19 mouse cellular contexts compared by ENCODE assay signal in genomic region chr7:128231741-128232140, GRCm38 (mm10). TPM values are rescaled to one million over a fixed set of nuclear protein-coding genes. Genes with fewer than 3 reads are reported as not detected.
DNase-seq lines count a peak whose midpoint lies in the region; ATAC-seq and TF ChIP-seq lines count a peak whose summit lies in the region.
"Had no signal": no experiment of that assay in that cellular context is flagged by ENCODE, and none has a peak within 500 bp of the region (broad histone marks: within the 10 kb centered on the region; RNA-seq: fewer than 3 reads in every experiment).

No protein-coding gene starts in this region.

- TF ChIP-seq CTCF in lung, embryonic 14.5 days (IDR thresholded peaks at IDR 0.05; ENCODE audit: low read depth): no peak

- H3K27me3 ChIP-seq in lung, embryonic 14.5 days (ENCODE audit: insufficient read depth, low read length): no peaks in the 10 kb centered on the region
- H3K27me3 ChIP-seq in myocyte (ENCODE audit: control insufficient read depth, insufficient read depth, insufficient read length): no peaks in the 10 kb centered on the region
- H3K27me3 ChIP-seq in forebrain, embryonic 12.5 days: no peaks in the 10 kb centered on the region
- H3K27me3 ChIP-seq: hindbrain, embryonic 13.5 days had no signal

- no peaks in the 10 kb centered on the region for H3K9me3 ChIP-seq in lung, embryonic 14.5 days (ENCODE audit: low read depth, low read length)
- H3K9me3 ChIP-seq in forebrain, embryonic 12.5 days: no peaks in the 10 kb centered on the region
- H3K9me3 ChIP-seq: heart, embryonic 13.5 days; hindbrain, embryonic 13.5 days had no signal

- no peak overlapping the region for H3K4me3 ChIP-seq in lung, embryonic 14.5 days (ENCODE audit: low read depth, low read length)
- H3K4me3 ChIP-seq in myocyte: no peak overlapping the region
- H3K4me3 ChIP-seq in forebrain, embryonic 12.5 days (replicated peaks): no peak overlapping the region
- H3K4me3 ChIP-seq: heart, embryonic 13.5 days; hindbrain, embryonic 13.5 days had no signal

- no peak for ATAC-seq in lung, embryonic 14.5 days (ENCODE audit: insufficient read depth)
- ATAC-seq in forebrain, embryonic 12.5 days (ENCODE audit: low FRiP score): no peak
- ATAC-seq: forebrain, postnatal 0 days had no signal

- H3K4me2 ChIP-seq in lung, embryonic 14.5 days: no peak overlapping the region
- no peak overlapping the region for H3K4me2 ChIP-seq in myocyte (ENCODE audit: low read depth)
- no peak overlapping the region for H3K4me2 ChIP-seq in forebrain, embryonic 12.5 days
- H3K4me2 ChIP-seq: heart, embryonic 13.5 days; hindbrain, embryonic 13.5 days; midbrain, embryonic 11.5 days had no signal

- 29% methylated on average over 8 of the region's 8 CpGs for WGBS in lung, embryonic 14.5 days
- WGBS in forebrain, embryonic 12.5 days: 45% methylated on average over 8 of the region's 8 CpGs

- no peaks in the 10 kb centered on the region for H3K79me2 ChIP-seq in myocyte (ENCODE audit: control insufficient read depth, insufficient read depth)

- H3ac ChIP-seq in myocyte (ENCODE audit: control insufficient read depth, insufficient read length): no peak overlapping the region

- no peak for TF ChIP-seq POLR2A in myocyte (IDR thresholded peaks at IDR 0.05; ENCODE audit: insufficient read length, low read depth)

- no peaks in the 10 kb centered on the region for H3K36me3 ChIP-seq in lung, embryonic 14.5 days (ENCODE audit: insufficient read depth)
- no peaks in the 10 kb centered on the region for H3K36me3 ChIP-seq in myocyte (ENCODE audit: control insufficient read depth, insufficient read depth)
- 0 out of 2 replicates have a peak, but pooled peaks cover 6% of the 10 kb centered on the region for H3K36me3 ChIP-seq in forebrain, embryonic 12.5 days (replicated peaks)
- H3K36me3 ChIP-seq: hindbrain, embryonic 13.5 days had no signal

- peak; percentile 17 for DNase-seq in adrenal gland, postnatal 14 days
- no peak for DNase-seq in adrenal gland, postnatal 10 days
- DNase-seq in lung, embryonic 14.5 days: peak; percentile 48
- no peak for DNase-seq in lung, postnatal 10 days
- DNase-seq in c-Kit-positive CD71-positive TER-119-negative erythroid progenitor cells, embryonic 14.5 days (ENCODE audit: low read depth): peak; percentile 48
- no peak for DNase-seq in urinary bladder, adult 18-20 months (ENCODE audit: low spot score in 2 of 2)
- DNase-seq: B cell, adult 2 months; cerebellum, postnatal 10 days; forebrain, postnatal 0 days; gastrocnemius, postnatal 14 days; layer of hippocampus, adult 9-11 months; lung, adult 2 months had no signal

- no peak overlapping the region for H3K9ac ChIP-seq in lung, embryonic 14.5 days
- H3K9ac ChIP-seq in forebrain, embryonic 12.5 days: no peak overlapping the region
- H3K9ac ChIP-seq: forebrain, postnatal 0 days; heart, embryonic 13.5 days; hindbrain, embryonic 13.5 days had no signal

- H3K4me1 ChIP-seq in lung, embryonic 14.5 days (ENCODE audit: insufficient read depth): no peaks in the 10 kb centered on the region
- peaks cover 4% of the 10 kb centered on the region for H3K4me1 ChIP-seq in forebrain, embryonic 12.5 days

- H3K27ac ChIP-seq in lung, embryonic 14.5 days (ENCODE audit: low read depth): no peak overlapping the region
- no peak overlapping the region for H3K27ac ChIP-seq in forebrain, embryonic 12.5 days
- H3K27ac ChIP-seq: heart, embryonic 13.5 days; hindbrain, embryonic 13.5 days had no signal

TF ChIP-seq in myocyte, 11 proteins besides CTCF, POLR2A, EP300 and RAD21:
- TF ChIP-seq POLR2AphosphoS2 (IDR thresholded peaks at IDR 0.05; ENCODE audit: insufficient read length, low read depth): peak; percentile 31
- no peak for TF ChIP-seq USF1 (IDR thresholded peaks at IDR 0.05; ENCODE audit: low read depth)
- peak; percentile 97 for TF ChIP-seq REST (IDR thresholded peaks at IDR 0.05; ENCODE audit: insufficient read depth, insufficient read length)

RNA-seq across cellular contexts. Expression of gene Armc5, which starts 5.4 kb away (rescaled TPM):
- total RNA-seq in adrenal gland, postnatal 14 days (2021): 16.2 and 18.7 TPM in 2 replicates
- total RNA-seq in adrenal gland, postnatal 10 days (2021): 10 to 100 TPM; 17.0 to 18.8 TPM
- polyA plus RNA-seq in lung, embryonic 14.5 days (2014; fragmentation: Nextera tagmentation; extraction: Ambion mirVana): 19.2 and 22.0 TPM in 2 replicates
- 16.7 TPM for polyA plus RNA-seq in myocyte (2012; fragmentation: generic; extraction: Trizol)
- polyA plus RNA-seq in forebrain, embryonic 12.5 days (2016; fragmentation: Nextera tagmentation; extraction: Ambion mirVana): 14.0 and 15.4 TPM in 2 replicates

RNA-seq across cellular contexts. Expression of gene 9130023H24Rik, which starts 6.1 kb away (rescaled TPM):
- total RNA-seq in adrenal gland, postnatal 14 days (2021): 6.9 and 7.2 TPM in 2 replicates
- total RNA-seq in adrenal gland, postnatal 10 days (2021): 1 to 10 TPM; 6.5 to 6.6 TPM
- polyA plus RNA-seq in lung, embryonic 14.5 days (2014; fragmentation: Nextera tagmentation; extraction: Ambion mirVana): 8.2 and 10.5 TPM in 2 replicates
- polyA plus RNA-seq in myocyte (2012; fragmentation: generic; extraction: Trizol): 3.3 TPM
- 11.7 and 12.0 TPM in 2 replicates for polyA plus RNA-seq in forebrain, embryonic 12.5 days (2016; fragmentation: Nextera tagmentation; extraction: Ambion mirVana)

RNA-seq across cellular contexts. Expression of gene Tgfb1i1, which starts 14.9 kb away (rescaled TPM):
- 30.0 and 32.3 TPM in 2 replicates for total RNA-seq in adrenal gland, postnatal 14 days (2021)
- total RNA-seq in adrenal gland, postnatal 10 days (2021): 10 to 100 TPM; 28.6 to 32.5 TPM
- polyA plus RNA-seq in lung, embryonic 14.5 days (2014; fragmentation: Nextera tagmentation; extraction: Ambion mirVana): 141 and 150 TPM in 2 replicates
- polyA plus RNA-seq in myocyte (2012; fragmentation: generic; extraction: Trizol): 58.1 TPM
- polyA plus RNA-seq in forebrain, embryonic 12.5 days (2016; fragmentation: Nextera tagmentation; extraction: Ambion mirVana): 24.0 and 27.7 TPM in 2 replicates

RNA-seq across cellular contexts. Expression of gene Cox6a2, which starts 25.6 kb away (rescaled TPM):
- total RNA-seq in adrenal gland, postnatal 14 days (2021): not detected in 2 replicates
- total RNA-seq in adrenal gland, postnatal 10 days (2021): 100 to 1,000 TPM in 1 of 2 experiments, 10 to 100 TPM in 1; 25.0 to 167 TPM
- 0.29 and 7.4 TPM in 2 replicates for polyA plus RNA-seq in lung, embryonic 14.5 days (2014; fragmentation: Nextera tagmentation; extraction: Ambion mirVana)
- polyA plus RNA-seq in myocyte (2012; fragmentation: generic; extraction: Trizol): 1,017 TPM
- polyA plus RNA-seq in forebrain, embryonic 12.5 days (2016; fragmentation: Nextera tagmentation; extraction: Ambion mirVana): 0.29 TPM in 1 of 2 replicates, not detected in the other
- polyA plus RNA-seq: kidney, embryonic 14.5 days; midbrain, embryonic 11.5 days had no signal

RNA-seq across cellular contexts. Expression of gene Slc5a2, which starts 33.7 kb away (rescaled TPM):
- not detected in 2 replicates for total RNA-seq in adrenal gland, postnatal 14 days (2021)
- total RNA-seq in adrenal gland, postnatal 10 days (2021): under 1 TPM in 1 of 2 experiments, not detected in 1; 0.27 TPM
- 0.37 TPM in 1 of 2 replicates, not detected in the other for polyA plus RNA-seq in lung, embryonic 14.5 days (2014; fragmentation: Nextera tagmentation; extraction: Ambion mirVana)
- not detected for polyA plus RNA-seq in myocyte (2012; fragmentation: generic; extraction: Trizol)
- not detected in 2 replicates for polyA plus RNA-seq in forebrain, embryonic 12.5 days (2016; fragmentation: Nextera tagmentation; extraction: Ambion mirVana)
- total RNA-seq: forebrain, postnatal 0 days; gastrocnemius, postnatal 14 days; left cerebral cortex, postnatal 25 days had no signal
- polyA plus RNA-seq: heart, embryonic 13.5 days; hindbrain, embryonic 13.5 days had no signal

Comparison
In these comparisons a context has a peak if more than half of its experiments do, and no peak if none do; other contexts are left out.
1. DNase-seq: peak in adrenal gland, postnatal 14 days (single experiment), lung, embryonic 14.5 days (single experiment) and c-Kit-positive CD71-positive TER-119-negative erythroid progenitor cells, embryonic 14.5 days (single experiment); none in adrenal gland, postnatal 10 days (single experiment), lung, postnatal 10 days (single experiment) and urinary bladder, adult 18-20 months (0 of 2).